Mouse (Mus musculus) small intestine, adult 2 months (tissue): ENCODE results near the gene Tet1.

ENCODE experiments used
- CTCF ChIP-seq: fragments of 200-500 bp; IDR thresholded peaks from 2 replicates; pipeline ENCODE4 v1.5.1; 2012; ENCODE audit warnings: low read depth, mild to moderate bottlenecking, control low read depth, inconsistent platforms, low read length, moderate library complexity, mixed read lengths; ENCODE audit not compliant: insufficient replicate concordance, insufficient read length; ENCODE audit errors: extremely low read depth
- POLR2A ChIP-seq: fragments of 200-500 bp; IDR thresholded peaks from 2 replicates; pipeline ENCODE4 v1.6.1; 2012; ENCODE audit warnings: low read depth, mild to moderate bottlenecking, control low read depth, inconsistent platforms, low read length, moderate library complexity

DNA sequence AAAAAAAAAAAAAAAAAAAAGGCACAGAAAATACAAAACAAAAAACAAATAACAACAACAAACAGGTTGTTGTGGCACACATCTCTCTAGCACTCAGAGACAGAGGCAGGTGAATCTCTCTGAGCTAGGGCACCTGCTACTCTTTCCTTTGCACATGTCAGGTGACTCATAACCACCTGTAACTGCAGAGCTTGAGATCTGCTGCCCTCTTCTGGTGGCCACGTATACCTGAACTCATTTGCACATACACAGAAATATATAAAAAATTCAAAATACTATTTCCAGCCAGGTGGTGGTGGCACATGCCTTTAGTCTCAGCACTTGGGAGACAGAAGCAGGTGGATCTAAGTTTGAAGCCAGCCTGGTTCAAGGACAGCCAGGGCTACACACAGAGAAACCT lies 46.4 kb downstream of the Tet1 start:
- TF ChIP-seq CTCF (no peak), POLR2A (no peak)
